Mouse (Mus musculus): ENCODE results near the gene Dand5. TPM values are rescaled to one million over a fixed set of nuclear protein-coding genes. Genes with fewer than 3 reads are reported as not detected.

Gene Dand5
- polyA plus RNA-seq, 1 experiment = 3.1 TPM

DNA sequence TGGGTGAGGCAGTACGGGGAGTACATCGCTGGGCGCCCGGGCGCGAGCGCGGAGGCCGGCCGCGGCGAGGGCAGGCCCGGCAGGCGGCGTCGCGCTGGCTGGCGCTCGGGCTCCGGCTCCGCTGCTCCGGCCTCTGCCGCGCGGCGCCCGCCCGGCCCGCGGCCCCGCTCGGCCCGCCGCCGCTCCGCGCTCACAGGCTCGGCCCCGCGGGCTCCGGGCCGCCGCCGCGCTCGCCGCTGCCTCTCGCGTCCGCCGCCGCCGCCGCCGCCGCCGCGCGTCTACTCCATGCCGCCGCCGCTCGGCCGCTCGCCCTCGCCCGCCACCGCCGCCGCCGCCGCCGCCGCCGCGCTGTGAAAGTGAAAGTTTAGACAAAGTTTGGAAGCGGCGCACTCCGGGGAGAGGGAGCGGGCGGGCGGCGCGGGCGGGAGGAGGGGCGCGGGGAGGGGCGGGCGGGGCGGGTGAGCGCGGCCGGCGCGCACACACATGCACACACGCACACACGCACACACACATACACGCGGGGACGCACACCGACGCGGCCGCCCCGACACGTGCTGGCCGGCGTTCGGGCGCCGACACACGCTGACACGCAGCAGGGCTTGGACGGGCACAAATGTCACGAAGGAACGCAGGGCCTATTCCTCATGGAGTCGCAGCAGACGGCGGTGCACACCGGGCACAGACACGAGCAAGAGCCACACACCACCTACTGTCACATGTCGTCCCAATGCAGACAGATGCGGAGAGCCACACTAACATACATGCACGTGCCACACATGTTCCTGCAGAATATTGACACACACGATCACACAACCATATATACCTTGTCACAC lies 22.4 kb downstream of the Dand5 start, which contains the start of gene Nfix:
Nfix (minus strand) TSS at position 346 of the 833 bp plus-strand sequence.
- TF ChIP-seq FLI1 (IDR thresholded peaks at IDR 0.05; ENCODE audit: low read length) (no peak), GATA1 (IDR thresholded peaks at IDR 0.05; ENCODE audit: borderline replicate concordance, low read length) (no peak)
- Histone ChIP-seq H3K4me1 (peaks cover 39% of the 10 kb centered on the region), H3K4me3 (replicated peaks) (peak within 1 kb of the TSS; percentile 97), H3K9me3 (no peaks in the 10 kb centered on the region), H3K36me3 (replicated peaks; ENCODE audit: low read length) (peaks cover 8% of the 10 kb centered on the region), H3K27me3 (replicated peaks) (peaks cover 84% of the 10 kb centered on the region)

DNA sequence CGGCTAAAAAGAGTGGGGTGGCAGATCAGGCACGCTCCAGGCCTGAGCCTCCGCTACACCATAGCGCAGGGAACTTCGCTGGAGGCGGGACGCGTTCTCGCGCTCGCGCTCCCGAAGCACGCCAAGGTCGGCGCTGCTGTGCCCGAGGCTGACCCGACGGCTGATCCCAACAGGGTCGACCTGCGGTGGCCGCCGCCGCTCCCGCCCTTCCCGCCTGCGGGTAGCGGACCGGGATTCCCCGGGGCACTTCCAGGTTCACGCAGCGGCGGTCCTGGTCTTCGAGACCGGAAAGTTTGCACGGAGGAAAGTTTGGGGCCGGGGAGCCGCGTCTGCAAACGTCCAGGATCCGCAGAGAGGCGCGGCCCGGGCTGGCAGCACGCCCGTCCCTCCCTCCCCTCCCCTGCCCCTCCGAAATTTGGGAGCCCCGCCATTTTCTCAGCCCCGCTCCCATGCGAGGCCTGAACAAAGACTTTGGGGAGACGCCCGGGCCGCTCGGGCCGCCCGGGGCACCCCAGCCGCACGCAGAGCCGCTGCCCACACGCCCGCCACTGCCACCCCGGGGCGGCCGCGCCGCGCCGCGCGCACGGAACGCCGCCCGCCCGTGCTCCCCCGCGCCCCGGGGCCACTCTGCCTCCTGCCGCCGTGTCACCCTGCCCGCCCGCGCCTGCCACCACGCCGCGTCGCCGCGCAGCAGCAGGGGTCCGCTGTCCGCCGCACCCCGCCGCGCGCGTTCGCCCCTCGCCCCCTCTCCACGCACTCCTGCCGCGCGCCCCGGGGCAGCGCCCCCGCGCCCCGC lies 23.3 kb downstream of the Dand5 start:
- Histone ChIP-seq H3K4me3 (replicated peaks) (peak overlapping the region; percentile 97), H3K27me3 (replicated peaks) (peaks cover 83% of the 10 kb centered on the region), H3K9me3 (no peaks in the 10 kb centered on the region), H3K4me1 (peaks cover 45% of the 10 kb centered on the region), H3K36me3 (replicated peaks; ENCODE audit: low read length) (peaks cover 8% of the 10 kb centered on the region)
- no peak for TF ChIP-seq FLI1 (IDR thresholded peaks at IDR 0.05; ENCODE audit: low read length)
- no peak for TF ChIP-seq GATA1 (IDR thresholded peaks at IDR 0.05; ENCODE audit: borderline replicate concordance, low read length)

- peaks cover 50% of the 10 kb centered on the region for H3K4me1 ChIP-seq
- H3K4me3 ChIP-seq (replicated peaks) = peak overlapping the region; percentile 97
- no peaks in the 10 kb centered on the region for H3K9me3 ChIP-seq
- TF ChIP-seq FLI1 (IDR thresholded peaks at IDR 0.05; ENCODE audit: low read length) = no peak
- TF ChIP-seq GATA1 (IDR thresholded peaks at IDR 0.05; ENCODE audit: borderline replicate concordance, low read length) = no peak
- H3K27me3 ChIP-seq (replicated peaks) = peaks cover 82% of the 10 kb centered on the region
- peaks cover 8% of the 10 kb centered on the region for H3K36me3 ChIP-seq (replicated peaks; ENCODE audit: low read length)
Observed at GRCm38 (mm10) chr8:84798446-84799135, 24.0 kb downstream of the Dand5 start.

DNA sequence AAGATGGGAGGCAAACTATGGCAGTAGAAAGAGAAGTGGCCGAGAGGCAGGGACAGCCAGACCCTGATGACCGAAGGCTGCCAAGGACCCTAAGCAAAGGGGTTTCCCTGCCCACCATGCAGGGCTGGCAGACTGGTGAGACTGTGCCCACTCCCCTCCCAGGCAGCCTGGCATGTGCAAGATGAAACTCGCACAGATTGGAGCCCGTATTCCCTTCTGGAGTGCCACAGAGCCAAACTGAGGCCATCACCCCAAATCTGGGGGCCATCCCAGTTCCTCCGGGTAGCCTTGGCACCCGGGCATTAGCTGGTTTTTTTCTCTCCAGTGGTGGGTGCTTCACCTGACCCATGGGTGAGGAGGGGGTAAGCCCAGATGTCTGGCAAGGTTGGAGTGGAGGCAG lies 24.7 kb downstream of the Dand5 start:
- peaks cover 8% of the 10 kb centered on the region for H3K36me3 ChIP-seq (replicated peaks; ENCODE audit: low read length)
- H3K9me3 ChIP-seq = no peaks in the 10 kb centered on the region
- H3K4me1 ChIP-seq = peaks cover 54% of the 10 kb centered on the region
- no peak overlapping the region for H3K4me3 ChIP-seq (replicated peaks)
- TF ChIP-seq FLI1 (IDR thresholded peaks at IDR 0.05; ENCODE audit: low read length) (no peak), GATA1 (IDR thresholded peaks at IDR 0.05; ENCODE audit: borderline replicate concordance, low read length) (no peak)
- peaks cover 81% of the 10 kb centered on the region for H3K27me3 ChIP-seq (replicated peaks)

GRCm38 (mm10) chr8:84797256-84797797 lies 25.3 kb downstream of the Dand5 start:
- peaks cover 59% of the 10 kb centered on the region for H3K4me1 ChIP-seq
- peaks cover 8% of the 10 kb centered on the region for H3K36me3 ChIP-seq (replicated peaks; ENCODE audit: low read length)
- no peak overlapping the region for H3K4me3 ChIP-seq (replicated peaks)
- TF ChIP-seq GATA1 (IDR thresholded peaks at IDR 0.05; ENCODE audit: borderline replicate concordance, low read length) (no peak), FLI1 (IDR thresholded peaks at IDR 0.05; ENCODE audit: low read length) (no peak)
- H3K27me3 ChIP-seq (replicated peaks) = peaks cover 80% of the 10 kb centered on the region
- H3K9me3 ChIP-seq = no peaks in the 10 kb centered on the region

- Histone ChIP-seq H3K9me3 (no peaks in the 10 kb centered on the region), H3K36me3 (replicated peaks; ENCODE audit: low read length) (peaks cover 8% of the 10 kb centered on the region), H3K4me3 (replicated peaks) (no peak overlapping the region), H3K4me1 (peaks cover 62% of the 10 kb centered on the region), H3K27me3 (replicated peaks) (peaks cover 72% of the 10 kb centered on the region)
- TF ChIP-seq FLI1 (IDR thresholded peaks at IDR 0.05; ENCODE audit: low read length) = no peak
- no peak for TF ChIP-seq GATA1 (IDR thresholded peaks at IDR 0.05; ENCODE audit: borderline replicate concordance, low read length)
Observed at GRCm38 (mm10) chr8:84794486-84794885, 28.1 kb downstream of the Dand5 start.

- Histone ChIP-seq H3K4me1 (peaks cover 64% of the 10 kb centered on the region), H3K4me3 (replicated peaks) (no peak overlapping the region), H3K27me3 (replicated peaks) (peaks cover 72% of the 10 kb centered on the region), H3K9me3 (no peaks in the 10 kb centered on the region), H3K36me3 (replicated peaks; ENCODE audit: low read length) (peaks cover 8% of the 10 kb centered on the region)
- no peak for TF ChIP-seq GATA1 (IDR thresholded peaks at IDR 0.05; ENCODE audit: borderline replicate concordance, low read length)
- no peak for TF ChIP-seq FLI1 (IDR thresholded peaks at IDR 0.05; ENCODE audit: low read length)
Observed at GRCm38 (mm10) chr8:84793791-84794485, 28.7 kb downstream of the Dand5 start.

GRCm38 (mm10) chr8:84793134-84793533 lies 29.5 kb downstream of the Dand5 start:
- H3K36me3 ChIP-seq (replicated peaks; ENCODE audit: low read length) = peaks cover 8% of the 10 kb centered on the region
- no peak overlapping the region for H3K4me3 ChIP-seq (replicated peaks)
- TF ChIP-seq FLI1 (IDR thresholded peaks at IDR 0.05; ENCODE audit: low read length) (no peak), GATA1 (IDR thresholded peaks at IDR 0.05; ENCODE audit: borderline replicate concordance, low read length) (no peak)
- H3K4me1 ChIP-seq = peaks cover 61% of the 10 kb centered on the region
- peaks cover 72% of the 10 kb centered on the region for H3K27me3 ChIP-seq (replicated peaks)
- H3K9me3 ChIP-seq = no peaks in the 10 kb centered on the region
